Mouse (Mus musculus): Measurements from ENCODE around the gene Traf3ip3.

Gene Traf3ip3

GRCm38 (mm10) chr1:193159613-193160012 is 41.9 kb downstream of the Traf3ip3 start:
- DNase-seq (ENCODE audit: low spot score in 2 of 2) = peak in 1 of 2 experiments; percentile 54

GRCm38 (mm10) chr1:193159163-193159562 is 42.3 kb downstream of the Traf3ip3 start:
- DNase-seq (ENCODE audit: low spot score in 2 of 2) = no peak

GRCm38 (mm10) chr1:193157111-193157492 is 44.4 kb downstream of the Traf3ip3 start:
- no peak for DNase-seq (ENCODE audit: low spot score in 2 of 2)

GRCm38 (mm10) chr1:193156316-193157110 is 45.0 kb downstream of the Traf3ip3 start:
- no peak for DNase-seq (ENCODE audit: low spot score in 2 of 2)

GRCm38 (mm10) chr1:193153561-193153960 is 47.9 kb downstream of the Traf3ip3 start:
- no peak for DNase-seq (ENCODE audit: low spot score in 2 of 2)

- DNase-seq (ENCODE audit: low spot score in 2 of 2) = peak; percentile 52 to 56
Observed at GRCm38 (mm10) chr1:193152872-193153271, 48.6 kb downstream of the Traf3ip3 start, which contains the start of gene Irf6. Irf6 (plus strand) TSS chr1:193153111.

GRCm38 (mm10) chr1:193151134-193151533 is 50.4 kb downstream of the Traf3ip3 start:
- DNase-seq (ENCODE audit: low spot score in 2 of 2) = no peak

GRCm38 (mm10) chr1:193149231-193149630 is 52.3 kb downstream of the Traf3ip3 start:
- DNase-seq (ENCODE audit: low spot score in 2 of 2) = no peak

GRCm38 (mm10) chr1:193146416-193146815 is 55.1 kb downstream of the Traf3ip3 start:
- no peak for DNase-seq (ENCODE audit: low spot score in 2 of 2)

GRCm38 (mm10) chr1:193145101-193145500 is 56.4 kb downstream of the Traf3ip3 start:
- DNase-seq (ENCODE audit: low spot score in 2 of 2) = peak in 1 of 2 experiments; percentile 25

- DNase-seq (ENCODE audit: low spot score in 2 of 2) = peak; percentile 72 to 82
Observed at GRCm38 (mm10) chr1:193144516-193144915, 57.0 kb downstream of the Traf3ip3 start.

GRCm38 (mm10) chr1:193142517-193143062 is 58.9 kb downstream of the Traf3ip3 start:
- peak in 1 of 2 experiments; percentile 26 for DNase-seq (ENCODE audit: low spot score in 2 of 2)

GRCm38 (mm10) chr1:193141118-193141517 is 60.4 kb downstream of the Traf3ip3 start:
- DNase-seq (ENCODE audit: low spot score in 2 of 2) = no peak

- no peak for DNase-seq (ENCODE audit: low spot score in 2 of 2)
Observed at GRCm38 (mm10) chr1:193138669-193139068, 62.8 kb downstream of the Traf3ip3 start.

GRCm38 (mm10) chr1:193138087-193138486 is 63.4 kb downstream of the Traf3ip3 start:
- no peak for DNase-seq (ENCODE audit: low spot score in 2 of 2)

- DNase-seq (ENCODE audit: low spot score in 2 of 2) = no peak
Observed at GRCm38 (mm10) chr1:193133726-193134125, 67.8 kb downstream of the Traf3ip3 start.

GRCm38 (mm10) chr1:193132385-193132784 is 69.1 kb downstream of the Traf3ip3 start:
- DNase-seq (ENCODE audit: low spot score in 2 of 2) = no peak

GRCm38 (mm10) chr1:193131311-193131948 is 70.1 kb downstream of the Traf3ip3 start:
- DNase-seq (ENCODE audit: low spot score in 2 of 2) = no peak

GRCm38 (mm10) chr1:193130839-193131238 is 70.7 kb downstream of the Traf3ip3 start:
- peak in 1 of 2 experiments; percentile 34 for DNase-seq (ENCODE audit: low spot score in 2 of 2)

GRCm38 (mm10) chr1:193130456-193130825 is 71.1 kb downstream of the Traf3ip3 start:
- no peak for DNase-seq (ENCODE audit: low spot score in 2 of 2)

GRCm38 (mm10) chr1:193129786-193130455 is 71.6 kb downstream of the Traf3ip3 start, which contains the start of gene Diexf:
Diexf (minus strand) TSS chr1:193130272.
- peak; percentile 96 to 100 for DNase-seq (ENCODE audit: low spot score in 2 of 2)

- DNase-seq (ENCODE audit: low spot score in 2 of 2) = no peak
Observed at GRCm38 (mm10) chr1:193129321-193129720, 72.2 kb downstream of the Traf3ip3 start.

Data from thymus, postnatal 10 days (tissue).